Comparison of ENCODE assay signal across 16 mouse cellular contexts in the genomic region with DNA sequence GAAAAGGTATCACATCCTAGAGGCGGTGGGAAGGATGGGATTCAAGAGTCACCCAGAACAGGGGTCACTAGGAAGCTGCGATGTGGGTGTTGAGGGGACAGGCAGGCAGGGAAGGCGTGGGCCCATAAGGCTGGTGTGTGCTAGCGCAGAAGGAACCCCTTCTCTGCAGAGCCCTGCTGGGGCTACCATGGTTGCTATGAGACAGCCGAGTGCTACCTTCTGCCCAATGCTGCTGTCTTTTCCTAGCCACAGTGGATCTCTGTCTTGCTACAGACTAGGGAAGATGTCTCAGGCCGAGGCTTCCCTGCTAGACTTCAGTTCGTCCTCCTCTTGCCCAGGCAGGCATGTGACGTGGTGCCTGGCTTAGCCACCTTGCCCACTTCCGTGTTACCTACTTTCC. TPM values are rescaled to one million over a fixed set of nuclear protein-coding genes. Genes with fewer than 3 reads are reported as not detected.
DNase-seq lines count a peak whose midpoint lies in the region; ATAC-seq lines count a peak whose summit lies in the region.
"Had no signal": no experiment of that assay in that cellular context is flagged by ENCODE, and none has a peak within 500 bp of the region (broad histone marks: within the 10 kb centered on the region; RNA-seq: fewer than 3 reads in every experiment).

No protein-coding gene starts in this region.

- H3K27ac ChIP-seq in kidney, embryonic 16.5 days (ENCODE audit: low read length), result 0 out of 2 replicates have a peak overlapping the region, but pooled peaks have one; percentile 91
- H3K27ac ChIP-seq in embryonic facial prominence, embryonic 10.5 days (replicated peaks), result peak overlapping the region; percentile 83
- H3K27ac ChIP-seq in embryonic facial prominence, embryonic 13.5 days, result peak overlapping the region; percentile 98
- peak overlapping the region; percentile 17 for H3K27ac ChIP-seq in limb, embryonic 15.5 days

- peaks cover 52% of the 10 kb centered on the region for H3K4me1 ChIP-seq in kidney, embryonic 16.5 days (ENCODE audit: insufficient read depth, low read length)
- peaks cover 76% of the 10 kb centered on the region for H3K4me1 ChIP-seq in embryonic facial prominence, embryonic 10.5 days
- H3K4me1 ChIP-seq in embryonic facial prominence, embryonic 13.5 days, result peaks cover 86% of the 10 kb centered on the region
- peaks cover 91% of the 10 kb centered on the region for H3K4me1 ChIP-seq in limb, embryonic 15.5 days

- H3K9me3 ChIP-seq in kidney, embryonic 16.5 days (ENCODE audit: low read length), result no peaks in the 10 kb centered on the region
- no peaks in the 10 kb centered on the region for H3K9me3 ChIP-seq in embryonic facial prominence, embryonic 10.5 days
- H3K9me3 ChIP-seq in embryonic facial prominence, embryonic 13.5 days, result no peaks in the 10 kb centered on the region
- H3K9me3 ChIP-seq in limb, embryonic 15.5 days, result no peaks in the 10 kb centered on the region

- H3K27me3 ChIP-seq in kidney, embryonic 16.5 days (ENCODE audit: insufficient read depth, low read length), result no peaks in the 10 kb centered on the region
- H3K27me3 ChIP-seq in embryonic facial prominence, embryonic 10.5 days (replicated peaks; ENCODE audit: low read depth, poor library complexity, severe bottlenecking), result no peaks in the 10 kb centered on the region
- no peaks in the 10 kb centered on the region for H3K27me3 ChIP-seq in embryonic facial prominence, embryonic 13.5 days
- H3K27me3 ChIP-seq in limb, embryonic 15.5 days, result no peaks in the 10 kb centered on the region

- DNase-seq in kidney, postnatal 25 days, result no peak
- no peak for DNase-seq in embryonic facial prominence, embryonic 10.5 days (ENCODE audit: low spot score)
- no peak for DNase-seq in c-Kit-positive CD71-positive TER-119-positive erythroid progenitor cells, embryonic 14.5 days (ENCODE audit: low spot score)
- DNase-seq in adipocyte (ENCODE audit: low spot score), result no peak
- DNase-seq: adrenal gland, adult 8-10 months; cerebellum, adult 9-11 months; embryo, embryonic 11 days; heart, adult 18-20 months; kidney, adult 11 months; kidney, postnatal 14 days; layer of hippocampus, adult 9-11 months; liver, postnatal 0 days; lung, postnatal 14 days had no signal

- no peak overlapping the region; the same call in 1 of the 2 replicates for H3K9ac ChIP-seq in kidney, embryonic 16.5 days (replicated peaks; ENCODE audit: low read length)
- H3K9ac ChIP-seq in embryonic facial prominence, embryonic 13.5 days, result peak overlapping the region; percentile 44
- H3K9ac ChIP-seq in limb, embryonic 15.5 days, result no peak overlapping the region
- H3K9ac ChIP-seq: liver, postnatal 0 days had no signal

- no peak overlapping the region for H3K4me2 ChIP-seq in kidney, embryonic 16.5 days (replicated peaks; ENCODE audit: low read depth, low read length)
- no peak overlapping the region for H3K4me2 ChIP-seq in embryonic facial prominence, embryonic 13.5 days
- H3K4me2 ChIP-seq in limb, embryonic 15.5 days, result no peak overlapping the region

- no peak overlapping the region for H3K4me3 ChIP-seq in kidney, embryonic 16.5 days (ENCODE audit: low read length)
- H3K4me3 ChIP-seq in embryonic facial prominence, embryonic 10.5 days, result no peak overlapping the region
- no peak overlapping the region for H3K4me3 ChIP-seq in embryonic facial prominence, embryonic 13.5 days
- H3K4me3 ChIP-seq in limb, embryonic 15.5 days, result no peak overlapping the region

- no peaks in the 10 kb centered on the region for H3K36me3 ChIP-seq in kidney, embryonic 16.5 days (ENCODE audit: insufficient read depth, low read length)
- H3K36me3 ChIP-seq in embryonic facial prominence, embryonic 10.5 days (replicated peaks), result 0 out of 2 replicates have a peak, but pooled peaks cover 5% of the 10 kb centered on the region
- no peaks in the 10 kb centered on the region for H3K36me3 ChIP-seq in embryonic facial prominence, embryonic 13.5 days
- no peaks in the 10 kb centered on the region for H3K36me3 ChIP-seq in limb, embryonic 15.5 days

- 93% methylated on average over 9 of the region's 9 CpGs for WGBS in kidney, embryonic 16.5 days
- WGBS in embryonic facial prominence, embryonic 10.5 days, result 88% methylated on average over 9 of the region's 9 CpGs
- 91% methylated on average over 9 of the region's 9 CpGs for WGBS in embryonic facial prominence, embryonic 13.5 days
- 92% methylated on average over 9 of the region's 9 CpGs for WGBS in limb, embryonic 15.5 days

- no peak for ATAC-seq in kidney, embryonic 16.5 days (ENCODE audit: low FRiP score, low TSS enrichment)
- ATAC-seq in embryonic facial prominence, embryonic 13.5 days (ENCODE audit: insufficient number of reproducible peaks, insufficient read depth, low FRiP score, low TSS enrichment, low read depth), result no peak
- ATAC-seq in limb, embryonic 15.5 days (ENCODE audit: insufficient number of reproducible peaks, low FRiP score, low TSS enrichment, low read depth), result no peak
- ATAC-seq: liver, postnatal 0 days had no signal

RNA-seq across cellular contexts. Expression of a gene that starts 25.9 kb away (rescaled TPM):
- 13.6 and 13.7 TPM in 2 replicates for polyA plus RNA-seq in kidney, embryonic 16.5 days (2015; fragmentation: Nextera tagmentation; extraction: Ambion mirVana)
- 29.5 and 30.8 TPM in 2 replicates for polyA plus RNA-seq in embryonic facial prominence, embryonic 10.5 days (2016; fragmentation: Nextera tagmentation; extraction: Ambion mirVana)
- polyA plus RNA-seq in embryonic facial prominence, embryonic 13.5 days (2015; fragmentation: Nextera tagmentation; extraction: Ambion mirVana), result 40.3 and 40.6 TPM in 2 replicates
- polyA plus RNA-seq in limb, embryonic 15.5 days (2015; fragmentation: Nextera tagmentation; extraction: Ambion mirVana), result 39.0 and 47.0 TPM in 2 replicates

Comparison
In these comparisons a context has a peak if more than half of its experiments do, and no peak if none do; other contexts are left out.
1. H3K27ac ChIP-seq: peak in every context shown above with its lines; median percentile 98 in embryonic facial prominence, embryonic 13.5 days; 91 in kidney, embryonic 16.5 days; 83 in embryonic facial prominence, embryonic 10.5 days; 17 in limb, embryonic 15.5 days.